Mouse (Mus musculus) layer of hippocampus, postnatal 36 days (tissue): ENCODE data around the gene Dynlt1a. TPM values are rescaled to one million over a fixed set of nuclear protein-coding genes. Genes with fewer than 3 reads are reported as not detected.
A peak's percentile ranks its signal among the peaks of the same experiment; 100 is the strongest.
"Not testable (repeated sequence)": the region's sequence is repeated elsewhere in the genome, so short reads cannot be mapped to it uniquely, and the experiment has no call there.

Experiments used
- DNase-seq, 2 experiments: peaks; one replicate each; pipeline ENCODE4 v3.0.0; 2022
- total RNA-seq, 2 experiments: library from RNA; stranded (reverse); gene quantifications; 2 replicates each; pipeline ENCODE4 v1.2.3; 2021

The Dynlt1a gene
- total RNA-seq: 10 to 100 TPM; 10.6 to 12.2 TPM

GRCm38 (mm10) chr17:6317339-6317985 lies at the start of gene Dynlt1a:
Gene Dynlt1a (minus strand): TSS chr17:6317500.
- peak; percentile 88 to 91 for DNase-seq

GRCm38 (mm10) chr17:6355256-6355655 lies 38.0 kb upstream of the Dynlt1a start:
- DNase-seq: not testable (repeated sequence)

GRCm38 (mm10) chr17:6342606-6343294 lies 25.4 kb upstream of the Dynlt1a start:
- not testable (repeated sequence) for DNase-seq

GRCm38 (mm10) chr17:6328997-6329396 lies 11.7 kb upstream of the Dynlt1a start:
- DNase-seq: not testable (repeated sequence)

GRCm38 (mm10) chr17:6327554-6327953 lies 10.3 kb upstream of the Dynlt1a start:
- not testable (repeated sequence) for DNase-seq

GRCm38 (mm10) chr17:6325543-6325942 lies 8.2 kb upstream of the Dynlt1a start:
- DNase-seq: not testable (repeated sequence)

- DNase-seq: not testable (repeated sequence)
Observed at GRCm38 (mm10) chr17:6325021-6325420, 7.7 kb upstream of the Dynlt1a start.

- not testable (repeated sequence) for DNase-seq
Observed at GRCm38 (mm10) chr17:6321778-6322101, 4.4 kb upstream of the Dynlt1a start.

GRCm38 (mm10) chr17:6321081-6321777 lies 3.9 kb upstream of the Dynlt1a start:
- DNase-seq: not testable (repeated sequence)

- DNase-seq: peak in 1 of 2 experiments; percentile 45
Observed at GRCm38 (mm10) chr17:6316379-6317126, 747 bp downstream of the Dynlt1a start.

GRCm38 (mm10) chr17:6315706-6316105 lies 1.6 kb downstream of the Dynlt1a start:
- not testable (repeated sequence) for DNase-seq

GRCm38 (mm10) chr17:6314493-6314892 lies 2.8 kb downstream of the Dynlt1a start:
- not testable (repeated sequence) for DNase-seq

GRCm38 (mm10) chr17:6312755-6313154 lies 4.5 kb downstream of the Dynlt1a start:
- DNase-seq: not testable (repeated sequence)

GRCm38 (mm10) chr17:6311716-6312115 lies 5.6 kb downstream of the Dynlt1a start:
- DNase-seq: not testable (repeated sequence)

GRCm38 (mm10) chr17:6306503-6306902 lies 10.8 kb downstream of the Dynlt1a start:
- DNase-seq: not testable (repeated sequence)

- DNase-seq: not testable (repeated sequence)
Observed at GRCm38 (mm10) chr17:6305656-6306270, 11.5 kb downstream of the Dynlt1a start.

- not testable (repeated sequence) for DNase-seq
Observed at GRCm38 (mm10) chr17:6304891-6305290, 12.4 kb downstream of the Dynlt1a start.

GRCm38 (mm10) chr17:6300190-6300863 lies 17.0 kb downstream of the Dynlt1a start:
- DNase-seq: not testable (repeated sequence)

- DNase-seq: not testable (repeated sequence)
Observed at GRCm38 (mm10) chr17:6297060-6297795, 20.1 kb downstream of the Dynlt1a start.

GRCm38 (mm10) chr17:6293882-6294281 lies 23.4 kb downstream of the Dynlt1a start:
- DNase-seq: not testable (repeated sequence)

- DNase-seq: not testable (repeated sequence)
Observed at GRCm38 (mm10) chr17:6289045-6289444, 28.3 kb downstream of the Dynlt1a start.
